13 mouse cellular contexts compared by ENCODE assay signal in genomic region chr15:78171651-78172050, GRCm38 (mm10). TPM values are rescaled to one million over a fixed set of nuclear protein-coding genes. Genes with fewer than 3 reads are reported as not detected.
A peak's percentile ranks its signal among the peaks of the same experiment; 100 is the strongest.
DNase-seq lines count a peak whose midpoint lies in the region; ATAC-seq and TF ChIP-seq lines count a peak whose summit lies in the region.
"Had no signal": no experiment of that assay in that cellular context is flagged by ENCODE, and none has a peak within 500 bp of the region (broad histone marks: within the 10 kb centered on the region; RNA-seq: fewer than 3 reads in every experiment).

No protein-coding gene starts in this region.

- no peak overlapping the region; the same call in 1 of the 2 replicates for H3K4me2 ChIP-seq in hindbrain, postnatal 0 days (ENCODE audit: low read depth, low read length)
- no peak overlapping the region for H3K4me2 ChIP-seq in hindbrain, embryonic 11.5 days (replicated peaks; ENCODE audit: low read depth, low read length)
- no peak overlapping the region for H3K4me2 ChIP-seq in kidney, embryonic 14.5 days (replicated peaks; ENCODE audit: low read depth, low read length)
- H3K4me2 ChIP-seq: limb, embryonic 12.5 days had no signal

- H3K36me3 ChIP-seq in hindbrain, postnatal 0 days (ENCODE audit: insufficient read depth, low read length): no peaks in the 10 kb centered on the region
- no peaks in the 10 kb centered on the region for H3K36me3 ChIP-seq in hindbrain, embryonic 11.5 days (ENCODE audit: control insufficient read depth, insufficient read depth, low read length)
- H3K36me3 ChIP-seq in kidney, embryonic 14.5 days (ENCODE audit: control insufficient read depth, insufficient read depth, low read length): no peaks in the 10 kb centered on the region; the same call in 1 of the 2 replicates

- H3K9me3 ChIP-seq in hindbrain, postnatal 0 days (ENCODE audit: low read length): no peaks in the 10 kb centered on the region
- H3K9me3 ChIP-seq in hindbrain, embryonic 11.5 days (ENCODE audit: control insufficient read depth, low read length): no peaks in the 10 kb centered on the region
- H3K9me3 ChIP-seq in kidney, embryonic 14.5 days (ENCODE audit: control insufficient read depth, low read length): no peaks in the 10 kb centered on the region
- H3K9me3 ChIP-seq: limb, embryonic 12.5 days had no signal

- 91% methylated on average over 10 of the region's 10 CpGs for whole genome bisulfite sequencing in hindbrain, postnatal 0 days
- 95% methylated on average over 10 of the region's 10 CpGs for WGBS in hindbrain, embryonic 11.5 days
- 94% methylated on average over 10 of the region's 10 CpGs for WGBS in kidney, embryonic 14.5 days

- H3K4me3 ChIP-seq in hindbrain, postnatal 0 days (ENCODE audit: low read length): no peak overlapping the region
- no peak overlapping the region for H3K4me3 ChIP-seq in hindbrain, embryonic 11.5 days (ENCODE audit: low read depth, low read length)
- no peak overlapping the region for H3K4me3 ChIP-seq in kidney, embryonic 14.5 days (ENCODE audit: low read length)
- H3K4me3 ChIP-seq: limb, embryonic 12.5 days had no signal

- H3K9ac ChIP-seq in hindbrain, postnatal 0 days (replicated peaks; ENCODE audit: low read length): no peak overlapping the region
- H3K9ac ChIP-seq in hindbrain, embryonic 11.5 days (ENCODE audit: low read depth, low read length): no peak overlapping the region
- H3K9ac ChIP-seq in kidney, embryonic 14.5 days (ENCODE audit: low read depth, low read length): no peak overlapping the region
- H3K9ac ChIP-seq: limb, embryonic 12.5 days had no signal

- H3K27ac ChIP-seq in hindbrain, postnatal 0 days: no peak overlapping the region
- no peak overlapping the region for H3K27ac ChIP-seq in hindbrain, embryonic 11.5 days (ENCODE audit: low read depth, low read length)
- no peak overlapping the region for H3K27ac ChIP-seq in kidney, embryonic 14.5 days (ENCODE audit: low read depth, low read length)
- H3K27ac ChIP-seq: limb, embryonic 12.5 days had no signal

- H3K4me1 ChIP-seq in hindbrain, postnatal 0 days (ENCODE audit: insufficient read depth, low read length): peaks cover 20% of the 10 kb centered on the region
- peaks cover 2% of the 10 kb centered on the region; the same call in 1 of the 2 replicates for H3K4me1 ChIP-seq in hindbrain, embryonic 11.5 days (replicated peaks; ENCODE audit: control insufficient read depth, insufficient read depth, low read length)
- peaks cover 12% of the 10 kb centered on the region; the same call in 1 of the 2 replicates for H3K4me1 ChIP-seq in kidney, embryonic 14.5 days (ENCODE audit: control insufficient read depth, insufficient read depth, low read length)

- TF ChIP-seq CTCF in hindbrain, postnatal 0 days (IDR thresholded peaks at IDR 0.05; ENCODE audit: low read depth): 0 out of 2 replicates have a peak, but pooled peaks have one; percentile 9

- no peak for DNase-seq in hindbrain, postnatal 0 days (ENCODE audit: low spot score)
- DNase-seq in hindbrain, embryonic 11.5 days (ENCODE audit: low spot score): no peak
- DNase-seq in testis, postnatal 14 days (ENCODE audit: low spot score): peak; percentile 75
- no peak for DNase-seq in testis, postnatal 10 days (ENCODE audit: low spot score)
- peak; percentile 75 for DNase-seq in R1 (ENCODE audit: low read depth, low spot score)
- DNase-seq: adrenal gland, adult 2 months; embryo, embryonic 11 days; kidney, postnatal 10 days had no signal

- no peak for ATAC-seq in hindbrain, postnatal 0 days
- ATAC-seq in hindbrain, embryonic 11.5 days (ENCODE audit: low FRiP score): no peak
- no peak for ATAC-seq in megakaryocyte, adult 5-6 weeks (ENCODE audit: poor library complexity, severe bottlenecking)
- ATAC-seq in kidney, embryonic 14.5 days (ENCODE audit: low FRiP score, low TSS enrichment): no peak

- H3K27me3 ChIP-seq in hindbrain, postnatal 0 days (ENCODE audit: insufficient read depth, low read length): no peaks in the 10 kb centered on the region
- no peaks in the 10 kb centered on the region for H3K27me3 ChIP-seq in hindbrain, embryonic 11.5 days (ENCODE audit: control insufficient read depth, insufficient read depth, low read length)
- H3K27me3 ChIP-seq in kidney, embryonic 14.5 days (ENCODE audit: control insufficient read depth, insufficient read depth, low read length): no peaks in the 10 kb centered on the region
- H3K27me3 ChIP-seq: limb, embryonic 12.5 days had no signal

RNA-seq across cellular contexts. Expression of gene Ift27, which starts 2.3 kb away (rescaled TPM):
- total RNA-seq in hindbrain, postnatal 0 days (2014; rRNA removed): 38.5 and 38.8 TPM in 2 replicates
- 122 and 123 TPM in 2 replicates for polyA plus RNA-seq in hindbrain, postnatal 0 days (2015; fragmentation: Nextera tagmentation; extraction: Ambion mirVana)
- 128 and 135 TPM in 2 replicates for polyA plus RNA-seq in hindbrain, embryonic 11.5 days (2014; fragmentation: Nextera tagmentation; extraction: Ambion mirVana)
- total RNA-seq in megakaryocyte, adult 5-6 weeks (2015): 24.1 and 24.9 TPM in 2 replicates
- 6.5 and 10.8 TPM in 2 replicates for total RNA-seq in megakaryocyte, adult 5-6 weeks (2017)
- polyA plus RNA-seq in kidney, embryonic 14.5 days (2014; fragmentation: Nextera tagmentation; extraction: Ambion mirVana): 92.9 and 105 TPM in 2 replicates

RNA-seq across cellular contexts. Expression of gene Pvalb, which starts 34.5 kb away (rescaled TPM):
- total RNA-seq in hindbrain, postnatal 0 days (2014; rRNA removed): 1.7 and 1.9 TPM in 2 replicates
- 7.6 and 11.3 TPM in 2 replicates for polyA plus RNA-seq in hindbrain, postnatal 0 days (2015; fragmentation: Nextera tagmentation; extraction: Ambion mirVana)
- 1.2 and 1.7 TPM in 2 replicates for polyA plus RNA-seq in hindbrain, embryonic 11.5 days (2014; fragmentation: Nextera tagmentation; extraction: Ambion mirVana)
- total RNA-seq in megakaryocyte, adult 5-6 weeks (2015): not detected in 2 replicates
- total RNA-seq in megakaryocyte, adult 5-6 weeks (2017): not detected in 2 replicates
- not detected in 2 replicates for polyA plus RNA-seq in kidney, embryonic 14.5 days (2014; fragmentation: Nextera tagmentation; extraction: Ambion mirVana)
- total RNA-seq: adrenal gland, adult 2 months had no signal
- polyA plus RNA-seq: adrenal gland, adult 2 months; limb, embryonic 12.5 days; testis, adult 2 months had no signal

RNA-seq across cellular contexts. Expression of gene Cacng2, which starts 51.8 kb away (rescaled TPM):
- 22.5 and 24.4 TPM in 2 replicates for total RNA-seq in hindbrain, postnatal 0 days (2014; rRNA removed)
- polyA plus RNA-seq in hindbrain, postnatal 0 days (2015; fragmentation: Nextera tagmentation; extraction: Ambion mirVana): 19.8 and 21.6 TPM in 2 replicates
- 1.8 and 2.4 TPM in 2 replicates for polyA plus RNA-seq in hindbrain, embryonic 11.5 days (2014; fragmentation: Nextera tagmentation; extraction: Ambion mirVana)
- total RNA-seq in megakaryocyte, adult 5-6 weeks (2015): not detected in 2 replicates
- total RNA-seq in megakaryocyte, adult 5-6 weeks (2017): not detected in 2 replicates
- polyA plus RNA-seq in kidney, embryonic 14.5 days (2014; fragmentation: Nextera tagmentation; extraction: Ambion mirVana): not detected in 2 replicates
- polyA plus RNA-seq: heart, postnatal 0 days; limb, embryonic 12.5 days had no signal

Comparison
In these comparisons a context has a peak if more than half of its experiments do, and no peak if none do; other contexts are left out.
1. DNase-seq: peak in testis, postnatal 14 days (single experiment) and R1 (single experiment); none in hindbrain, postnatal 0 days (single experiment), hindbrain, embryonic 11.5 days (single experiment) and testis, postnatal 10 days (single experiment).